Mouse (Mus musculus) hindbrain, embryonic 11.5 days (tissue): ENCODE data around the gene Spdl1. TPM values are rescaled to one million over a fixed set of nuclear protein-coding genes. Genes with fewer than 3 reads are reported as not detected.
A peak's percentile ranks its signal among the peaks of the same experiment; 100 is the strongest.

Experiments used
- ATAC-seq: fragments of 200-750 bp; cut with Nextera tagmentation; 2 replicates; pipeline ENCODE4 v1.8.0; 2017; ENCODE audit warnings: mild to moderate bottlenecking, moderate TSS enrichment, moderate library complexity; ENCODE audit not compliant: low FRiP score
- DNase-seq: peaks from one replicate; pipeline ENCODE4 v3.0.0-alpha.2; 2015; ENCODE audit warnings: low spot score
- H3K27ac ChIP-seq: fragments of 300-500 bp; sonication (generic); 2 replicates; pipeline ENCODE4 v1.5.1; 2014; ENCODE audit warnings: mild to moderate bottlenecking, low read depth, low read length
- H3K27me3 ChIP-seq: fragments of 300-500 bp; sonication (generic); 2 replicates; pipeline ENCODE4 v1.6.1; 2014; ENCODE audit warnings: mild to moderate bottlenecking, low read length, moderate library complexity, mixed read lengths; ENCODE audit not compliant: control insufficient read depth, insufficient read depth
- H3K36me3 ChIP-seq: fragments of 300-500 bp; sonication (generic); 2 replicates; pipeline ENCODE4 v1.6.1; 2014; ENCODE audit warnings: mild to moderate bottlenecking, low read length, moderate library complexity, mixed read lengths; ENCODE audit not compliant: control insufficient read depth, insufficient read depth
- H3K4me1 ChIP-seq: fragments of 300-500 bp; sonication (generic); replicated peaks from 2 replicates; pipeline ENCODE4 v1.6.1; 2014; ENCODE audit warnings: low read length, mixed read lengths; ENCODE audit not compliant: control insufficient read depth, insufficient read depth
- H3K4me2 ChIP-seq: fragments of 300-500 bp; sonication (generic); replicated peaks from 2 replicates; pipeline ENCODE4 v1.6.1; 2014; ENCODE audit warnings: mild to moderate bottlenecking, low read depth, low read length
- H3K4me3 ChIP-seq: fragments of 300-500 bp; sonication (generic); 2 replicates; pipeline ENCODE4 v1.5.1; 2014; ENCODE audit warnings: low read depth, low read length
- H3K9ac ChIP-seq: fragments of 300-500 bp; sonication (generic); 2 replicates; pipeline ENCODE4 v1.6.1; 2014; ENCODE audit warnings: low read depth, low read length
- H3K9me3 ChIP-seq: fragments of 300-500 bp; sonication (generic); 2 replicates; pipeline ENCODE4 v1.6.1; 2016; ENCODE audit warnings: low read length; ENCODE audit not compliant: control insufficient read depth
- WGBS: fragments of 180-500 bp; shearing (Covaris S2); extraction: QIAGEN DNeasy Blood & Tissue Kit; methylation state at CpG from one replicate; pipeline ENCODE4 v1.1.7; 2014; 5-methylcytosine and 5-hydroxymethylcytosine counted together
- polyA plus RNA-seq: library from polyadenylated mRNA; unstranded; fragments of >200 nt; fragmentation: Nextera tagmentation; extraction: Ambion mirVana; gene quantifications from 2 replicates; pipeline ENCODE4 v1.2.1, GENCODE M21; 2014

Spdl1 gene
- polyA plus RNA-seq: 27.7 and 28.5 TPM in 2 replicates

DNA sequence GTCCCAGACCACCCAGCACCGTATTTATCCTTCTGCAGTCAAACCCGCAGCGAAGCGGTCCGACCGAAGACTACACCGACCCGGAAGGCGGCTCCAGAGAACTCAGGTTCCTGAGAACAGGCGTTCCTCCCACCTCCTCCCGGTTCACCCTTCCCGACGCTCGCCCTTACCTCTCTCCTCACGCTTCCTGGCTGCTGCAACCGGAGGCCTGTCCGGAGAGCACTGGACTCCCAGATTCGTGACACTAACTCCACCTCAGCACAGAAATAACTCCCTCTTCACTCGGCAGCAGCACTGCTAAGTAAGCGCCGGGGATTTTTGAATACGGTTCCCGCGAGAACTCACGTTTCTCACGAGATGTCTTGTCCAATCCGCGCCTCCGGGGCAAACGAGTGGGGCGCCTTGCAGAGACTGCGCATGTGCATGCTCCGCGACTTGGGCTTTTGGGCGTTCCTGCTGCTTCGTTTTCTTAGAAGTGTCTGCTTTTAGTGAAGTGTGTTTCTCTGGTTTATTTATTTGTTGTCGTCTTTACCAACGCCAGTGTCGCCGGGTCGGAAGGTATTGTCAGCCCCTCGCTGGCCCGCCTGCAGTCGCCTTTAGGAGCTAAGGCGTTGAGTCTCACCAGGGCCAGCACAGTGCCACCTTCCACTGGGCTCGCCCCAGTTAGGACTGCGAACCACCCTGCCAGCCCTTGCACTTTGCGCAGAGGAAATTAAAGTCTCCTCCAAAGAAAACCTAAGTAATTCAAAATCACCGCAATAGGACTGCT, at the start of gene Spdl1:
Gene Spdl1, minus strand, starts transcription at position 324 of the 769 bp plus-strand sequence.
- no peaks in the 10 kb centered on the region for H3K9me3 ChIP-seq
- H3K36me3 ChIP-seq: no peaks in the 10 kb centered on the region
- no peaks in the 10 kb centered on the region for H3K4me1 ChIP-seq
- no peak within 1 kb of the TSS for H3K27ac ChIP-seq
- WGBS: under 1% methylated on average over 49 of the region's 49 CpGs
- peak within 1 kb of the TSS; percentile 64 for H3K9ac ChIP-seq
- ATAC-seq (peak; percentile 95), DNase-seq (peak; percentile 97)
- H3K4me2 ChIP-seq: peak within 1 kb of the TSS; percentile 69
- no peaks in the 10 kb centered on the region for H3K27me3 ChIP-seq
- peak within 1 kb of the TSS; percentile 54 for H3K4me3 ChIP-seq

DNA sequence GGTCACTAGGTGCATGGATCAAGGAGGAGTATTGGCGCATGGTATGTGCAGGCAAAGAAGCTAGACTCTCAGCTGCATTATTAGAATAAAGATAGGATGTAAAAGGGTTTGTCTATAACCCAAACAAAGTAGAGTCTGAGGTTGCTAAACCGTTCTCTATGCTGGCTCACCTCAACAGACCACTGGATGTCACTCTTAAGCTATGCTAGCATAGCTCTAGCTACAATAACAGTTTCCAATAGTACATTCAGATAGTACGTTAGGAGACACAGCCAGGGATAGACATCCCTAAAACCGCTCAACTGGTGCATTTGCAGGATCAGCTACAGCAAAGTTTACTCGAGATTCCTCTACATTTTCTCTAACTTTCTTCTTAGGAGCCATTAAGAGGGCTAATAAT, 48.1 kb upstream of the Spdl1 start:
- no peaks in the 10 kb centered on the region for H3K36me3 ChIP-seq
- 53% methylated on average over 5 of the region's 5 CpGs for WGBS
- no peak overlapping the region for H3K4me2 ChIP-seq
- H3K27me3 ChIP-seq: no peaks in the 10 kb centered on the region
- H3K4me3 ChIP-seq: no peak overlapping the region
- H3K27ac ChIP-seq: no peak overlapping the region
- no peaks in the 10 kb centered on the region for H3K9me3 ChIP-seq
- H3K4me1 ChIP-seq: no peaks in the 10 kb centered on the region
- DNase-seq: peak; percentile 29
- no peak for ATAC-seq
- H3K9ac ChIP-seq: no peak overlapping the region

DNA sequence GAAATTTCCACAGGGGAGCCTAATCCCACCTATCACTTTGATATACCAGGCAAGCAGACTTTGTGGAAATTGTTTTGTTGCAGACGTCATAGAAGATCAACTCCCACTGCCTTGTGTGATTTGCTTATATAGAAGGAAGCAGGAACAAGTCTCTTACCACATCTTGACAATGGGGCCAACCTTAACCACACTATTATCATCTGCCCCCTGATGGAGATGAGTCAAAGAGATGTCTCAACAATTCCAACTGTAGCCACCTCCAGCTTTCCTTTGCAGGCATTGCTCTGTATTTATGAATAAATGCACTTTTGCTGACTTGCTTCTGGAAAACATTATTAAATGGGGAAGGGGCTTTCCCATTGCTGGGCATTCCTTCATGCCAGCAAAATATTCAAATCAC, 46.2 kb upstream of the Spdl1 start:
- Histone ChIP-seq H3K27me3 (no peaks in the 10 kb centered on the region), H3K4me3 (no peak overlapping the region), H3K9ac (no peak overlapping the region), H3K36me3 (no peaks in the 10 kb centered on the region), H3K4me1 (no peaks in the 10 kb centered on the region), H3K9me3 (no peaks in the 10 kb centered on the region), H3K27ac (no peak overlapping the region), H3K4me2 (no peak overlapping the region)
- ATAC-seq (no peak), DNase-seq (no peak)
- 91% methylated on average over 1 of the region's 1 CpGs for WGBS

DNA sequence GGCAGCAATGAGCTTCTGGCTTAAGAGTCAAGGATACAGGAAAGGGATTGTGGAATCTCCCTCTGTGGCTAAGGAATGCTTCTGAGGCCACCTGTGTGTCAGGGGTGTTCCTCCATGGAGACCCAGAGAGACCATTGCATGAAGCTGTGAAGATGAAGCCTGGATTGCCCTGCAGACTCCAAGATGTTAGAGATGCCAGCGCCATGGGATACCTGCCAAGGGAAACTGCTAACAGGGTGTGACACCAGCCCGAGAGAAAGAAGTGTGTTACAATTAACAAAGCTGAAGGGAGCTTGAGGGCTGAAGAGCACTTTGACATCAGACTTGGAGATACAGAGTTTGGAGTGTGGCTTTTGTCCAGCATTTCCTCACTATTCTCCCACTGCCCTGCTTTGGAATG, 40.4 kb upstream of the Spdl1 start:
- 83% methylated on average over 2 of the region's 2 CpGs for WGBS

DNA sequence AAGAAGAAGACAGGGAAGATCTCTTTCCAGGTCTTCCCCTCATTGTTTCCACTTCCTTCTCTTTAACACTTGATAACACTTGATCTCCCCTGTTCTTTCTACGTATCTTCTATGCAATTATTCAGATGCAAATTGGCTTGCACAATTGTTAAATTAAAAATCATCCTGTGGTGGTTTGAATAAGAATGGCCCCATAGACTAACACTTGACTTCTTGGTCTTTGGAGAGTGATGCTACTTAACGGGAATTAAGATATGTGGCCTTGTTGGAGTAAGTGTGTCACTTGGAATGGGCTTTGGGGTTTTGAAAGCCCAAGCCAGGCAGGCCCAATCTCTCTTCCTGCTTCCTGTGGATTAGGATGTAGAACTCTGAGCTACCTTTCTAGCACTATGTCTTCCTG, 39.0 kb upstream of the Spdl1 start:
- no peak for ATAC-seq
- Histone ChIP-seq H3K27me3 (no peaks in the 10 kb centered on the region), H3K36me3 (no peaks in the 10 kb centered on the region), H3K4me1 (no peaks in the 10 kb centered on the region), H3K27ac (no peak overlapping the region), H3K9ac (no peak overlapping the region), H3K4me2 (no peak overlapping the region), H3K4me3 (no peak overlapping the region), H3K9me3 (no peaks in the 10 kb centered on the region)
- WGBS: 72% methylated on average over 2 of the region's 2 CpGs
- no peak for DNase-seq

More for the DNA sequence above, 40.4 kb upstream of the Spdl1 start:
- ATAC-seq: no peak
- H3K27me3 ChIP-seq: no peaks in the 10 kb centered on the region
- no peaks in the 10 kb centered on the region for H3K4me1 ChIP-seq
- no peak overlapping the region for H3K4me3 ChIP-seq
- H3K9me3 ChIP-seq: no peaks in the 10 kb centered on the region
- no peak overlapping the region for H3K4me2 ChIP-seq
- no peak overlapping the region for H3K27ac ChIP-seq
- H3K36me3 ChIP-seq: no peaks in the 10 kb centered on the region
- DNase-seq: no peak
- no peak overlapping the region for H3K9ac ChIP-seq

DNA sequence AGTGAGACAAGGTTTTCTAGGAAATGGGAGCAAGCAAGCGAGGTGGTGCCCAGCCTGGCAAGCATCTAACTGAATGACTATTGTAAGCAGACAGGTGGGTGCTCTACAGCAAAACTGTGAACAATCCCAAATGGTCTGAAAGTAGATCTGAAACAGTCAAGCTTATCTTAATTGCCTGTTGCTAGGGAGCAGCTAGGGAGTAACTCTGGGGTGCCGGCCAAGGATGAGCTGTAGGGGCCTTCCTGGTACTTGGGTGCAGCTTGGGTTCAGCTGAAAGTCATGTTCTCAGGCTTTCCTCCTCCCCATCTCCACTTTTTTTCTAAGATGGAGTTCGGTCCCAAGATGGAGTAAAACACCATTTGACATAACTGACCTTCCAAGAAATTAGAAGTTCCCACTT, 38.5 kb upstream of the Spdl1 start:
- no peak for DNase-seq
- ATAC-seq: no peak
- no peaks in the 10 kb centered on the region for H3K4me1 ChIP-seq
- H3K4me3 ChIP-seq: no peak overlapping the region
- H3K9me3 ChIP-seq: no peaks in the 10 kb centered on the region
- no peak overlapping the region for H3K9ac ChIP-seq
- 91% methylated on average over 3 of the region's 3 CpGs for WGBS
- H3K4me2 ChIP-seq: no peak overlapping the region
- H3K36me3 ChIP-seq: no peaks in the 10 kb centered on the region
- H3K27me3 ChIP-seq: no peaks in the 10 kb centered on the region
- no peak overlapping the region for H3K27ac ChIP-seq

DNA sequence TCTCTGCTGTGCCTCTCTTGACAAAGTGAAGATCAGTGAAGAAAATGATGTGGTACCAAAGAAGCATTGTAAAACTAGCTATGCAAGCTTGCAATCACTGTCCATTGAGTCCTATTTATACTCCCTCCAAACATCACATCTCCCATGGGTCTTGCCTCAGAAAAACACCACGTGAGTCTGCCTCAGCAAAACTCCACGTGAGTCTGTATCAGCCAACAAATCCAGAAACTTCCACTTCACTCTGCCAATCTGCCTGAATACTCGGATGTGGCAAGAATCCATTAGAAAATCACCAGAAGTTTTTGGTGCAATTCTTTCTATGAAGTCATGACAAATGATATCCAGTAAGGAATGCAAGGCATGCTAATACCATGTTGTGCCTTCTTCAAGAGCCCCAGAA, 38.0 kb upstream of the Spdl1 start:
- Histone ChIP-seq H3K4me3 (no peak overlapping the region), H3K4me2 (no peak overlapping the region), H3K36me3 (no peaks in the 10 kb centered on the region), H3K9me3 (no peaks in the 10 kb centered on the region), H3K27me3 (no peaks in the 10 kb centered on the region), H3K9ac (no peak overlapping the region), H3K4me1 (no peaks in the 10 kb centered on the region), H3K27ac (no peak overlapping the region)
- ATAC-seq (no peak), DNase-seq (no peak)
- WGBS: 79% methylated on average over 3 of the region's 3 CpGs

DNA sequence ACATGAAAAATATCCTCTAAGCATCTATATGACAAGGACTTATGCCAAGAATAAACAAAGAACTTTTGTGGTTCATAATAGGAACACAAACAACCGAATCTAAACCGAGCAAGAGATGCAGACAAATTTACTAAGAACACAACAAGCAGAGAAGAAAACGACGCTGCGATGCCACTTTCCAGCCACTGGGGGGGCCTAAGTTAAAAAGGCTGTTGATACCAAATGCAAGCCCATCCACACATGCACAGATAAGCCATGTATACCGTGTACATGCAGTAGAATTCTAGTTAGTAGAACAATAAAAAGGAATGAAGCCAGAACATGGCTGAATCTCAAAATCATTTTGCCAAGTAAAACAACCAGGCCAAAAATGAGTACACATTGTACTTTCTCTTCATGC, 35.2 kb upstream of the Spdl1 start:
- ATAC-seq (no peak), DNase-seq (peak; percentile 32)
- no peaks in the 10 kb centered on the region for H3K27me3 ChIP-seq
- no peak overlapping the region for H3K4me3 ChIP-seq
- no peaks in the 10 kb centered on the region for H3K4me1 ChIP-seq
- no peak overlapping the region for H3K27ac ChIP-seq
- H3K9me3 ChIP-seq: no peaks in the 10 kb centered on the region
- 45% methylated on average over 6 of the region's 6 CpGs for WGBS
- no peak overlapping the region for H3K4me2 ChIP-seq
- no peaks in the 10 kb centered on the region for H3K36me3 ChIP-seq
- no peak overlapping the region for H3K9ac ChIP-seq

DNA sequence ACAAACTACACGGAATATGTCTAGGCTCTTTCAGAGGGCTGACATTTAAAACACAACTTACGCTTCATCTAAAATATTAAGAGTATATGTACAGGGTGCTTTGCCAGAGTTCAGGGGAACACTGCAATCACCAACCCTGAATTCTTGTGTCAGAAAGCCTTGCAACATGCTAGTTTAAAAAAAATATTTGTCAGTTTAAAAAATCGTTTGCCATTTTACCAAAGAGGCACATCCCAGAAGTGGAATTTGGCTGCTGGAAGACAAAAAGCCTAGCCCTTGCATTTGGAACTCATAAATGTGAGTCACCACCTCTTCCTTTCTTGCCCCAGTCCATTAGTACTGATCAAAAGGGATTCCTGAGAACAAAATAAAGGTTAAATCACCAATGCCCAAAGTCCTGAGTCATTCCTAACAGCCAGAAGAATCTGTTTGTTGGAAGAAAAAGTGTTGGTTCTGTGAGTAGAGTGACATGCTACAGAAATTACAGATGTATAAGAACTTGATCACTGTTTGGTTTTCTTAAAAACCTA, 32.4 kb upstream of the Spdl1 start:
- Histone ChIP-seq H3K4me3 (no peak overlapping the region), H3K36me3 (no peaks in the 10 kb centered on the region), H3K9me3 (no peaks in the 10 kb centered on the region), H3K9ac (no peak overlapping the region), H3K27ac (no peak overlapping the region), H3K4me1 (no peaks in the 10 kb centered on the region), H3K4me2 (no peak overlapping the region), H3K27me3 (no peaks in the 10 kb centered on the region)
- ATAC-seq (no peak), DNase-seq (no peak)
- 78% methylated on average over 3 of the region's 3 CpGs for WGBS
